Mouse (Mus musculus) bone marrow, adult 2 months (tissue): ENCODE measurements around the gene Prkca.

Experiments
- CTCF ChIP-seq: fragments of 200-500 bp; IDR thresholded peaks from 2 replicates; pipeline ENCODE4 v1.5.1; 2011; ENCODE audit warnings: low read length, control low read depth; ENCODE audit not compliant: control insufficient read depth, insufficient read depth
- POLR2A ChIP-seq: fragments of 200-500 bp; IDR thresholded peaks from 2 replicates; pipeline ENCODE4 v1.6.1; 2011; ENCODE audit warnings: low read depth, mild to moderate bottlenecking, control low read depth, low read length, borderline replicate concordance; ENCODE audit not compliant: control insufficient read depth

DNA sequence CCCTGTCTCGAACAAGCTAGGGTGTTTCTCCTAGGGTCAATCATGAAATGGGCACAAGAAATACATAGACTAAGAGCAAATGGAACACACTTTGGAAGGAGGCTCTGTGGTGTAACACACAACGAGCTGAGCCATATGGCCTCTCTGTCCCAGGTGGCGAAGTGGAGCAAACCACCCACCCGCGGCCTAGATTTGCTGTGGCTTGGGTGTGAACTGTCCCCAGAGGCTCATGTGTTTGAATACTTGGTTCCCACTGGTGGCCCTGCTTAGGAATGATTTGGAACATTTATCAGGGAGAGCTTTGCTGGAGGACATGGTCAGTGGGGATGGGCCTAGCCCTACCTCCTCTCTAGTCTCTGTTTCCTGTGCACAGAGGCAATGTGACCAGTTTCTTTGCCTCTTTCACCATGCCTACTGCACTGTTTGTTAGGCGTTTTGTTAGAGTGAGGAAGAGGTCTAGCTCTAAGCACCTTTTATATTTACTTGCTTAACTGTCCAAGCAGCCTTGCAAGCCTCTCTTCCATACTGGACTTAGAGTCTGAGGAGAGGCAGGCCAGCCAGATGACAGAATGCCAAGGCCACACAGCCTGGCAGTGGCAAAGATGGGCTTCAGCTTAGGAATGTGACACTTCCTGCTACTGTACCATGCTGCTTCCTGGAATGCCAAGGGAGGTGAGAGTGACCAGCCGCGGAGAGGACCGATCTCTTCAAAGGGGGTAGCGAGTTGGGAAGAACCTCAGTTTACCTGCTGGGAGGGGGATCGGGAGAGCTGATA, 346.6 kb downstream of the Prkca start:
- TF ChIP-seq CTCF: no peak
- no peak for TF ChIP-seq POLR2A
